Mouse (Mus musculus) R1 (cell line): ENCODE results near the gene Map3k7.
A peak's percentile ranks its signal among the peaks of the same experiment; 100 is the strongest.

Experiments
- DNase-seq: peaks from one replicate; pipeline ENCODE4 v3.0.0-alpha.2; 2018; ENCODE audit warnings: low read depth, low spot score

Map3k7 gene

GRCm38 (mm10) chr4:31963354-31964193 lies at the start of gene Map3k7:
Gene Map3k7 (plus strand): TSS chr4:31964097.
- peak; percentile 94 for DNase-seq

GRCm38 (mm10) chr4:31915114-31915513 lies 48.8 kb upstream of the Map3k7 start:
- no peak for DNase-seq

GRCm38 (mm10) chr4:31918717-31919116 lies 45.2 kb upstream of the Map3k7 start:
- no peak for DNase-seq

GRCm38 (mm10) chr4:31922215-31922614 lies 41.7 kb upstream of the Map3k7 start:
- DNase-seq, result no peak

GRCm38 (mm10) chr4:31923437-31923836 lies 40.5 kb upstream of the Map3k7 start:
- DNase-seq, result no peak

- no peak for DNase-seq
Observed at GRCm38 (mm10) chr4:31924301-31925185, 39.4 kb upstream of the Map3k7 start.

- DNase-seq, result no peak
Observed at GRCm38 (mm10) chr4:31933171-31933570, 30.7 kb upstream of the Map3k7 start.

- no peak for DNase-seq
Observed at GRCm38 (mm10) chr4:31935831-31936306, 28.0 kb upstream of the Map3k7 start.

GRCm38 (mm10) chr4:31936358-31936757 lies 27.5 kb upstream of the Map3k7 start:
- DNase-seq, result no peak

GRCm38 (mm10) chr4:31936911-31937375 lies 27.0 kb upstream of the Map3k7 start:
- DNase-seq, result no peak

- peak; percentile 10 for DNase-seq
Observed at GRCm38 (mm10) chr4:31937376-31938281, 26.3 kb upstream of the Map3k7 start.

GRCm38 (mm10) chr4:31938416-31939106 lies 25.3 kb upstream of the Map3k7 start:
- peak; percentile 38 for DNase-seq

- DNase-seq, result peak; percentile 22
Observed at GRCm38 (mm10) chr4:31941616-31942015, 22.3 kb upstream of the Map3k7 start.

- DNase-seq, result no peak
Observed at GRCm38 (mm10) chr4:31943045-31943444, 20.9 kb upstream of the Map3k7 start.

- no peak for DNase-seq
Observed at GRCm38 (mm10) chr4:31964194-31964875, 438 bp downstream of the Map3k7 start.

GRCm38 (mm10) chr4:31965208-31965607 lies 1.3 kb downstream of the Map3k7 start:
- DNase-seq, result no peak

GRCm38 (mm10) chr4:31971437-31971836 lies 7.5 kb downstream of the Map3k7 start:
- no peak for DNase-seq

- peak; percentile 27 for DNase-seq
Observed at GRCm38 (mm10) chr4:31972181-31972580, 8.3 kb downstream of the Map3k7 start.

- peak; percentile 22 for DNase-seq
Observed at GRCm38 (mm10) chr4:31975260-31975950, 11.5 kb downstream of the Map3k7 start.
